Mouse (Mus musculus): ENCODE measurements at regions not wholly inside any gene's neighbourhood (a gene's known extent, or its start where the extent isn't known, plus 50 kb on each side); places are given as distances from the start of the nearest gene placed in this dataset.

- TF ChIP-seq EP300 (IDR thresholded peaks at IDR 0.05; ENCODE audit: low read depth) (no peak), CTCF (IDR thresholded peaks at IDR 0.05; ENCODE audit: low read depth) (no peak)
Observed at GRCm38 (mm10) chr4:101331231-101331630, 66.1 kb upstream of the Jak1 start.
